Mouse (Mus musculus) adrenal gland, adult 2 months (tissue): ENCODE measurements around the gene Robo1. TPM values are rescaled to one million over a fixed set of nuclear protein-coding genes. Genes with fewer than 3 reads are reported as not detected.

ENCODE experiments used
- DNase-seq: peaks from one replicate; pipeline ENCODE4 v3.0.0; 2021
- polyA plus RNA-seq: library from polyadenylated mRNA; depleted of rRNA; stranded (reverse); fragments of >200 nt; gene quantifications from 2 replicates; pipeline ENCODE4 v1.2.3, GENCODE M21; 2012
- total RNA-seq, 2 experiments: library from RNA; stranded (reverse); gene quantifications; 2 replicates each; pipeline ENCODE4 v1.2.3; 2021

Robo1 gene
- total and polyA plus RNA-seq, 3 experiments: 83.7 to 154 (median 119) TPM

- DNase-seq: no peak
These were observed 694.6 kb downstream of the Robo1 start for GRCm38 (mm10) chr16:73002685-73003084.

- no peak for DNase-seq
These were observed 696.5 kb downstream of the Robo1 start for GRCm38 (mm10) chr16:73004601-73005000.

DNA sequence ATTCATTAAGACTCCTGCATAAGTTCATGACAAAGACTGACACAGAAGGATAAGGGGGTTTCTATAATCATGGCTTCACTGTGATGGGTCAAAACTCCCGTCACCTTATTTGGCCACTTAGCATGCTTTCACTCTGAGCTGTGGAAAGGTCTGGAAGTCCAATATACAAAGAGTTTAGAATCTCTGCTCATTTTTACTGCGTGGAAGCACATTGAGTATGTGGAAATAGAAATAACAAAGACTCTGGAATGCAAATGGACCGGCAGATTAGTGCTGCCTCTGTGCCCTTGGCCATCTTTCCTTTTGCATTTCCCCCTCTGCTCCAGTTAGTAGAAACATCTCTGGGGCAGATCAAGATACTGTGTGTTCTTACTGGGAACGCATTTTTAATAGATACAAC is 697.7 kb downstream of the Robo1 start:
- DNase-seq: no peak

- DNase-seq: no peak
These were observed 699.3 kb downstream of the Robo1 start for GRCm38 (mm10) chr16:73007434-73007833.

- DNase-seq: no peak
These were observed 703.2 kb downstream of the Robo1 start for GRCm38 (mm10) chr16:73011313-73011712.

GRCm38 (mm10) chr16:73012926-73013325 is 704.8 kb downstream of the Robo1 start:
- no peak for DNase-seq

- DNase-seq: no peak
These were observed 706.4 kb downstream of the Robo1 start for GRCm38 (mm10) chr16:73014544-73014943.

GRCm38 (mm10) chr16:73015976-73016375 is 707.9 kb downstream of the Robo1 start:
- no peak for DNase-seq

- DNase-seq: no peak
These were observed 708.7 kb downstream of the Robo1 start for GRCm38 (mm10) chr16:73016801-73017200.

- peak; percentile 79 for DNase-seq
These were observed 716.2 kb downstream of the Robo1 start for GRCm38 (mm10) chr16:73024326-73024725.

- no peak for DNase-seq
These were observed 719.6 kb downstream of the Robo1 start for GRCm38 (mm10) chr16:73027692-73028091.

DNA sequence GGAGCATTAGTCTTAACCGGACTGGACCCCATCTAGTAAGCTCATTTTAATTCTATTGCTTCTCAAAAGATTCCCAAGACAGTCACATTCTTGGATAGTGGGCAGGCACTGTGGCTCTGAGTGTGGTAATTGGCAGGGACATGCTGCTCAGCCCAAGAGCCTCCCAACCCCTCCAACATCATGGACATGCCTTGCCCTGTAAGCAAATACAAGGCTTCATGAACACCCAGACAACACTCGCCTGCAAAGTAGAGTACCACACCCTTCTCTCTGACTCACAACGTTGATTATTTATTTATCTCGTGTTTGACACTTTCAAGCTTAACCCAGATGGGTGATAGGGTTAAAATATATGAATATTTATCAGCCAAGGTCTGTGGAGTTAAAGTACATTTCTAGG is 722.9 kb downstream of the Robo1 start:
- no peak for DNase-seq

GRCm38 (mm10) chr16:73035210-73035985 is 727.3 kb downstream of the Robo1 start:
- DNase-seq: no peak

DNA sequence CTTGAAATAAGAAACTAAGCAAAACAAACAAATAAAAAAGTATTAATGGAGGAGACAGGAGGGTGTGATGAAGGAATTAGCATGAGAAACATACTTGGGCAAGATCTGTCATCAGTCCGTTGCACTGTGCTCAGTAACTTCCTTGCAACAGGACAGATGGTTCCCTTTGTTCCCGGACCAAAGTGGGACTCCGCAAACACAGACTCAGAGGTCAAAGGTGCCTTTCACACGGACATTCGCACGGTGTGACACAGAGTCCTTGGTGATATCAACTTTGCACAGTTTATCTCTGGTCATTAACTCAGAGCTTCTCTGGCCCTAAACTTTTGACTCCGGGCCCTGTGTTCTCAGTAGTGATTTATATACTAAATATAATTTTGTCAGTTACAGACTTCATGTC is 730.4 kb downstream of the Robo1 start:
- DNase-seq: no peak

DNA sequence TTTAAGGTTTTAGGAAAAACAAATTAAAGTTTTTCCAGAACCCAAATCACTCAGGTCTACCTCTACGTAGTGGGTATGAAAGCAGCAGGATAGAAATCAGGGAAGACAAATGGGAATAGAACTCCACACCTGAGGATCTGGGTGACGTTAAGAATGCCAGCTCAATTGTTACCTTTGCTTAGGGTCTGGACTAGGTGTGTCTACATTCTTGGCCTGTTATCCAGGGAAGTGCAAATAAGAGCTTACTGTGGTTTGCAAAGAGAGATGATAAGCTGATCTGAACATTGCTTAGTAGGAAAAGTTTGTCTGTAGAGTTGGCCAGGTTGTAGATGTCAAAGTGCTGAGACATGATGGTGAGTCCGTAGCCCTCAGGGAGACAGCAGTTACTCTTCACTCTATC is 754.4 kb downstream of the Robo1 start:
- DNase-seq: no peak

DNA sequence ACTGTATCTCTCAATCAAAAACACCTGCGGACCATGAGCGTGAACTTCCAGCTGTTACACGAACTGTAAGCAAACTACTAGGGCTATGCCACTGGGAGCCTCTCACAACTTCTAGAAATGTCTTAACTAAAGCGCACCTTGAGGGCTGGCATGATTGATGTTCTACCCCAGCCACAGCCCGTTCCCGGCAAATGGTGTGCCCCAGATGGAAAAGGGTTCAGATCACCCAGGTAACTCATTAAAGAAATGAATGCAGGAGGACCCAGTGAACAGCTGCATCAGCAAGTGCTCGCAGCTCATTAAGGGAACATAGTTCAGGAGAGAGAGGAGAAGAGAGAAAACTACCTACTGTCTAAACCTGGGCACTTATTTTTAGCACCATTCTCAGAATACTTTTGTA is 759.7 kb downstream of the Robo1 start:
- no peak for DNase-seq

GRCm38 (mm10) chr16:73072047-73072446 is 763.9 kb downstream of the Robo1 start:
- no peak for DNase-seq

GRCm38 (mm10) chr16:73072883-73073282 is 764.8 kb downstream of the Robo1 start:
- DNase-seq: no peak

DNA sequence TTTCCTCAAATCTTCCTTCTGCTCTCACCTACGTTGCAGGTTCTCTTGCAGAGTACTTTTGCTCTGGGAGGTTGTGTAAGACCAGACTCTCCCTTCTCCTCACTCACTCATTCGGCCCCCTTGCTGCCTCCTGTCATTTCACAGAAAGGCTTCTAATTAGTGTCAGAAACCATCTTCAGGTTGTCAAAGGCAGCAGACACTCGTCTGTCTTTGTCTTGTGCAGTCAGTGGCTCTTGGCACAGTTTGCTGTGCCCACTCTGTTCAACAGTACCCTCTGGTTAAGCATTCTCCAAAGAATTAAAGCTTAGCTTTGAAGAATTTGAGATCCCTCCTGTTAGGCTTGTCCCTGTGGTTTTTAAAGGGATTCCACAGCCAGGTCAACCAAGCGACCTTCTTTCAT is 774.3 kb downstream of the Robo1 start:
- no peak for DNase-seq

- no peak for DNase-seq
These were observed 775.0 kb downstream of the Robo1 start for GRCm38 (mm10) chr16:73083077-73083476.
